Mouse (Mus musculus) intestine, embryonic 16.5 days (tissue): ENCODE measurements around the gene Slc38a8. TPM values are rescaled to one million over a fixed set of nuclear protein-coding genes. Genes with fewer than 3 reads are reported as not detected.

Source experiments
- ATAC-seq: fragments of 200-750 bp; cut with Nextera tagmentation; 2 replicates; pipeline ENCODE4 v1.8.0; 2017; ENCODE audit warnings: moderate TSS enrichment, moderate library complexity
- H3K27ac ChIP-seq: fragments of 300-500 bp; sonication (generic); 2 replicates; pipeline ENCODE4 v1.5.1; 2014; ENCODE audit warnings: mild to moderate bottlenecking, low read length
- H3K27me3 ChIP-seq: fragments of 300-500 bp; sonication (generic); replicated peaks from 2 replicates; pipeline ENCODE4 v1.6.1; 2014; ENCODE audit warnings: low read length, control low read depth, mixed read lengths; ENCODE audit not compliant: control insufficient read depth, insufficient read depth
- H3K36me3 ChIP-seq: fragments of 300-500 bp; sonication (generic); 2 replicates; pipeline ENCODE4 v1.6.1; 2014; ENCODE audit warnings: low read length, control low read depth; ENCODE audit not compliant: control insufficient read depth, insufficient read depth
- H3K4me1 ChIP-seq: fragments of 300-500 bp; sonication (generic); 2 replicates; pipeline ENCODE4 v1.6.1; 2014; ENCODE audit warnings: low read length, control low read depth, mixed read lengths; ENCODE audit not compliant: control insufficient read depth, insufficient read depth
- H3K4me2 ChIP-seq: fragments of 300-500 bp; sonication (generic); 2 replicates; pipeline ENCODE4 v1.6.1; 2014; ENCODE audit warnings: low read depth, low read length, control low read depth
- H3K4me3 ChIP-seq: fragments of 300-500 bp; sonication (generic); 2 replicates; pipeline ENCODE4 v1.5.1; 2014; ENCODE audit warnings: mild to moderate bottlenecking, low read length
- H3K9ac ChIP-seq: fragments of 300-500 bp; sonication (generic); 2 replicates; pipeline ENCODE4 v1.6.1; 2014; ENCODE audit warnings: low read depth, low read length
- H3K9me3 ChIP-seq: fragments of 300-500 bp; sonication (generic); 2 replicates; pipeline ENCODE4 v1.6.1; 2016; ENCODE audit warnings: low read length, control low read depth; ENCODE audit not compliant: control insufficient read depth
- WGBS: fragments of 180-500 bp; shearing (Covaris S2); extraction: QIAGEN DNeasy Blood & Tissue Kit; methylation state at CpG from one replicate; pipeline ENCODE4 v1.1.7; 2014; 5-methylcytosine and 5-hydroxymethylcytosine counted together
- polyA plus RNA-seq: library from polyadenylated mRNA; unstranded; fragments of >200 nt; fragmentation: Nextera tagmentation; extraction: Ambion mirVana; gene quantifications from 2 replicates; pipeline ENCODE4 v1.2.1, GENCODE M21; 2015

Gene Slc38a8
- polyA plus RNA-seq, 1 experiment from 2014 or later = 0.06 TPM

DNA sequence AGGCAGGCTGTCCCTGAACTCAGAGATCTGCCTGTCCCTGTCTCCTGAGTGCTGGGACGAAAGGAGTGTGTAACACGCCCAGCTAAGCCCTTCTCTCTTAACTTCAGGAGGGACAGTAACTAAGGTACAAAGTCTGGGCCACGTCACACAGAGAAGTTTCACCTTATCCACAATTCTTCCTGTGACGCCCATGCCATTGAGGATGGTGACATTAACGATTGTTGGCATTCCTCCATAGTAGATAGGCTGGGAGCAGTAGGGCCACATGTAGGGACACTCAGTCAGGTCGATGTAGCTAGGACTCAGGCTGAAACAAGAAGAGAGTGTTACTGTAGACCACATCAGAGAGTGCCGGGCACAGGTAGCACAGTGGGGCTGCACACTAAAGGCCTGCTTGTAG lies 27.3 kb upstream of the Slc38a8 start:
- ATAC-seq = peak; percentile 50; the same call in 1 of the 2 replicates
- Histone ChIP-seq H3K9me3 (no peaks in the 10 kb centered on the region), H3K27ac (0 out of 2 replicates have a peak overlapping the region, but pooled peaks have one; percentile 28), H3K36me3 (peaks cover 28% of the 10 kb centered on the region), H3K4me2 (no peak overlapping the region), H3K4me3 (no peak overlapping the region), H3K9ac (no peak overlapping the region), H3K4me1 (peaks cover 9% of the 10 kb centered on the region; the same call in 1 of the 2 replicates), H3K27me3 (no peaks in the 10 kb centered on the region)
- WGBS = 83% methylated on average over 7 of the region's 7 CpGs

DNA sequence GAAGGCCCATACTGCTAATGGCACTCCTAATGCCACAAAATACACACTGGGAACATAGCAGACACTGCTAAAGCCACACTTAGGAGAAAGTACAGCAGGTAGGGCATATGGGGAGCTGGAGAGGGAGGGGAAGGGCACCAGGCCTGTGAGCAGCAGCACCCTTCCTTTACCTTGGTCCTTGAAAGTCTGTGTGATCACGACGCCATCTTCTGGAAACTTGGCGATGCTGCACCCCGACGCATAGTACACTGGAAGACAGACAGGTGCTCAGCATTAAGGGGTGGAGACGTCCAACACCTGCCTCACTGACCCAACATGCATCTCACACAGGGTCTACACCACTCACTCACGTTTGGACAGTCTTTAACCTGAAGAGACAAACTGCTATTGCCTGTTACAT lies 18.6 kb upstream of the Slc38a8 start:
- Histone ChIP-seq H3K27me3 (no peaks in the 10 kb centered on the region), H3K4me2 (no peak overlapping the region), H3K9ac (no peak overlapping the region), H3K4me3 (no peak overlapping the region), H3K27ac (no peak overlapping the region), H3K4me1 (no peaks in the 10 kb centered on the region), H3K36me3 (peaks cover 39% of the 10 kb centered on the region), H3K9me3 (no peaks in the 10 kb centered on the region)
- no peak for ATAC-seq
- 69% methylated on average over 7 of the region's 7 CpGs for WGBS

DNA sequence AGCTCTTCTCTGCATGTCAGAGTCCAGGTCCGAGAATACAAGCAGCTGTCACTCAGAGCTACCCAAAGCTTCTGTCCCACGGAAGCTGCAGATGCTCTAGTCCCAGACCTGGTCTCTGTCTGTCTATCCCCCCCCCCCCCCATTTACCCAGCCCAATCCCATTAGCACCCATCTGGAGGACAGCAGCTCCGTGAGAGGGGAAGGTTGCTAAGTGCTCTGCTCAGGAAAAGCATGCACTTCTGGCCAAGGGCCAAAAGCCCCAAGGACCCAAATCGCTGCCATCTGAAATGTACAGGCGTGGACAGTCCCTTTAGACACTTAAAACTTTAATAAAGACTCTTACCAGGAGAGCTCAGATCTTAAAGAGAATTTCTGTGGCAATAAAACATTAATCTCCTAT lies 15.2 kb upstream of the Slc38a8 start:
- WGBS = 62% methylated on average over 5 of the region's 5 CpGs
- no peak for ATAC-seq
- Histone ChIP-seq H3K4me1 (no peaks in the 10 kb centered on the region), H3K4me2 (no peak overlapping the region), H3K27me3 (no peaks in the 10 kb centered on the region), H3K27ac (no peak overlapping the region), H3K4me3 (no peak overlapping the region), H3K9ac (no peak overlapping the region), H3K36me3 (peaks cover 35% of the 10 kb centered on the region), H3K9me3 (no peaks in the 10 kb centered on the region)

DNA sequence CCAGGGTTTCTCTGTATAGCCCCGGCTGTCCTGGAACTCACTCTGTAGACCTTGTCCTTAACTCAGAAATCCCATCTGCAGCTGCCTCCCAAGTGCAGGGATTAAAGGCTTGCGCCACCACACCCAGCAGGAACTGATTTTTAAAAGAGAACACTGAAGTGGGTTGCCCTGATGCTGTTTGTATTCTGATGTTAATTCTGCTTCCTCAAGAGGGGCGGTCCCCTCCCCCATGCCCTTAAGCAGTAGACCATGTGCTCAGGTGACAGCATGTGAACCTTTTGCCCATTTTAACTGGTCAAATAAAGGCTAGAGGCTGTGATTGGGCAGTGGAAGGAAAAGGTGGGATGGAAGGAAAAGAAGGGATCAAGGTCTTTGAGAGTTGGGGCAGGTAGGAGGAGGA lies 14.3 kb upstream of the Slc38a8 start:
- peaks cover 32% of the 10 kb centered on the region for H3K36me3 ChIP-seq
- H3K27me3 ChIP-seq = no peaks in the 10 kb centered on the region
- no peak for ATAC-seq
- H3K9me3 ChIP-seq = no peaks in the 10 kb centered on the region
- 80% methylated on average over 3 of the region's 3 CpGs for WGBS
- H3K4me1 ChIP-seq = no peaks in the 10 kb centered on the region
- no peak overlapping the region for H3K4me3 ChIP-seq
- no peak overlapping the region for H3K9ac ChIP-seq
- H3K4me2 ChIP-seq = no peak overlapping the region
- H3K27ac ChIP-seq = no peak overlapping the region

DNA sequence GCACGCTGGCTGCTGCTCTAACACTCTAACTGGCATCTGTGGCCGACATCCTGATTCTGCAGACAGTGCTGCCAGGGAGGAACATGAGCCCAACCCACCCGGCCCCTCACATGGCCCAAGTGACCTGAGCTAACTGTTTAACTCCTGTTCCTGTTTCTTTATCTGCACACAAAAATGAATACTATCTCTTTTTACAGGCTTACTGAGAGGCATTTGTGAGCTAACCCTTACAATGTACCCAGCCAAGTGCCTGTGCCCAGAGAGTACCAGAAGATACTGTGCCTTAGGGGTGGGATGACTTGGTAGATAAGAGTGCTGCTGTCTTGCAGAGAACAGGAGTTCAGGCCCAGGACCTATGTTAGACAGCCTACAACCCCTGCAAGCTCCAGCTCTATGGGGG lies 13.4 kb upstream of the Slc38a8 start:
- no peak overlapping the region for H3K9ac ChIP-seq
- ATAC-seq = no peak
- no peaks in the 10 kb centered on the region for H3K9me3 ChIP-seq
- H3K4me2 ChIP-seq = no peak overlapping the region
- H3K27ac ChIP-seq = no peak overlapping the region
- 86% methylated on average over 3 of the region's 3 CpGs for WGBS
- no peak overlapping the region for H3K4me3 ChIP-seq
- peaks cover 30% of the 10 kb centered on the region for H3K36me3 ChIP-seq
- H3K4me1 ChIP-seq = no peaks in the 10 kb centered on the region
- no peaks in the 10 kb centered on the region for H3K27me3 ChIP-seq

DNA sequence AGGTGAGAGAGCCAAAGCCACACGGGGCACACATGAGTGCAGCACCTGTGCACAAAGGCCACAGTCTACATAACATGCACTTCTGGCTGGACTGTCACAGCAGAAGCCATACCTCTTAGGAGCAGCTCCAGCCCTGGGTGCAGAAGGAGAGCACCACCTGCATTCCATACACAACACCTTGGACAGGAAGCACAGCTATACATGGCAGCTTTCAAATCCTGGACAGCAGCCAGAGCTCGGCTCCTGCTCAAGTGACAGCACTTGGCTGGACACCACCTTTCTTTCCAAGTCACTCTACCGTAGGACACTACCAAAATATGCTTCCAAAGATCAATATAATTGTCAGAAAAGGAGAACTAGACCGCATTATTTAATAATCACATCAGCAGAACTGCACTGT lies 11.9 kb upstream of the Slc38a8 start:
- Histone ChIP-seq H3K36me3 (peaks cover 41% of the 10 kb centered on the region), H3K9me3 (no peaks in the 10 kb centered on the region), H3K27me3 (no peaks in the 10 kb centered on the region), H3K27ac (no peak overlapping the region), H3K4me1 (no peaks in the 10 kb centered on the region), H3K9ac (no peak overlapping the region), H3K4me2 (no peak overlapping the region), H3K4me3 (no peak overlapping the region)
- no peak for ATAC-seq
- WGBS = 89% methylated on average over 4 of the region's 4 CpGs

DNA sequence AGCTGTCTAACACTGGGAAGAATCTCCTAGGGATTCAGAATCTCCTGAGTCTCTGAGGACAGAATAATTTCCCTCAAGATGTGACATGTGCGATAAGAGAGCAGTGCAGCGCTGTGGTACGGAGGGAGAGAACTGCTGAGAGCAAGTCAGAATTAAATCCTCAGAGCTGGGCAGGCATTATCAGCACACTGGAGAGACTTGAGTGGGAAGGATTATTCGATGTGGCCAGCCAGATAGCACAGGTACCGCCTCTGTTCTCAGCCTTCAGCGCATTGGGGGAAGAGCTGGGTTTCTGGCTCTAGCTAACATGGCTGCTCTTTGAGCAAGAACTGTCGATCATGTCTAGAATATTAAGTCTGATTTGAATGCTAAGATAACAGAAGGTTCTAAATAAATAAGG lies 10.2 kb upstream of the Slc38a8 start:
- Histone ChIP-seq H3K9me3 (no peaks in the 10 kb centered on the region), H3K4me1 (no peaks in the 10 kb centered on the region), H3K9ac (no peak overlapping the region), H3K27me3 (no peaks in the 10 kb centered on the region), H3K36me3 (peaks cover 36% of the 10 kb centered on the region), H3K4me3 (no peak overlapping the region), H3K27ac (no peak overlapping the region), H3K4me2 (no peak overlapping the region)
- 90% methylated on average over 7 of the region's 7 CpGs for WGBS
- ATAC-seq = no peak

DNA sequence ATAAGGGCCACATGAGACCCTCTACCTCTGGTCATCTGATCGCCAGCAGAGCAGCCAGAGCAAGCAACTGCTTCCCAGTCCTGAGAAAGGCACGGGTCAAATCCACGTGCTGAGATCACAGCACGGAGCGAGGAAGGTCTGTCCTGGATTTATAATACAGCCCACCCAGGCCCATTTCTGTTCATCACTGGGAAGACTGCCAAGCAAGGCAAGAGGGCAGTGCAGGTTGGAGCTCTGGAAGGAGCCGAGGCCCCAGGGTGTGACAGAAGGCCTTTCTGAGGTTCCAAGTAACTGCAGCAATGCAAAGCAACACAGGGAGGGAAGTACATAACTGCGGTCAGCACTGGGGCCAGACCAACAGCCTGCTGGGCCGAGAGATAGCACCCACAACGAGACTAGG lies 9.0 kb upstream of the Slc38a8 start:
- Histone ChIP-seq H3K27ac (no peak overlapping the region), H3K9ac (no peak overlapping the region), H3K36me3 (peaks cover 33% of the 10 kb centered on the region), H3K4me3 (no peak overlapping the region), H3K4me1 (no peaks in the 10 kb centered on the region), H3K9me3 (no peaks in the 10 kb centered on the region), H3K4me2 (no peak overlapping the region), H3K27me3 (no peaks in the 10 kb centered on the region)
- 85% methylated on average over 9 of the region's 9 CpGs for WGBS
- no peak for ATAC-seq

DNA sequence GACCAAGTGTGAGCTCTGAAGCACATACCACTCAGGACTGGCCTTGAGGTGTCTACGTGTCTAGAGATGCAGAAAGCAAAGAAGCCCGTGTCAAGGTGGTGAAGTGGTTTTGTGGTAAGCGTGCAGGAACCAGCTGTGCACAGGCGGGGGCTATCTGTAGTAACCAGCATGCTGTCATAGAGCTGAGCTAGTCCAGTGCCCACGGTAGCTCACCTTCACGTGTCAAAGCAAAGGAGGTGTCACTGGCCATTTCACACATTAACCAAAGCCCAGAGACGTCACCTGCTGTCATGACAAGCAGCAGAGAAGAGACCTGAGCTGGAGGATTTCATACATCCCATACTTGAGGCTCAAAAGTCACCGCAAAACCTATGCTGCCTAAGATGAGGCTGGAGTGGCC lies 4.6 kb upstream of the Slc38a8 start:
- 86% methylated on average over 8 of the region's 8 CpGs for WGBS
- Histone ChIP-seq H3K36me3 (peaks cover 19% of the 10 kb centered on the region; the same call in 1 of the 2 replicates), H3K9ac (no peak overlapping the region)

DNA sequence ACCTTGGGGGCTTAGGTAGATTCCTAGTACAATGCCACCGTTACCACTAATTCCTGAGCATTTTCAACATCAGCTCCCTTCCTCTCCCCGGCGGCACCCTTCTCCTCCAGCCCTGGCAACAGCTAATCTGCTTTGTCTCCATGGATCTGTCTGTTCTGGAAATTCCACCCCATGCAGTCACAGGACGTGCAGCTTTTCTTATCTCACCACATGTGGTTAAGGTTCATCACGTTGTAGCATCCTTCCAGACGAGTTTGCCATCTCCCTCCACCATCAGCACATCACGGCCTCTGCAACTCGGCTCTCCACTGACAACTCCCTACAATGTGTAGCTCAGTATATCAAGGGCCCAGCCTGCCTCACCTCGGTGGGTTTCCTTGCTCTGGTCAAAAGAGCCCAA lies 4.0 kb upstream of the Slc38a8 start:
- H3K27me3 ChIP-seq = no peaks in the 10 kb centered on the region; the same call in 1 of the 2 replicates
- H3K4me2 ChIP-seq = no peak overlapping the region
- H3K9me3 ChIP-seq = no peaks in the 10 kb centered on the region
- no peak for ATAC-seq
- no peak overlapping the region for H3K9ac ChIP-seq
- no peaks in the 10 kb centered on the region for H3K4me1 ChIP-seq
- no peak overlapping the region for H3K27ac ChIP-seq
- H3K4me3 ChIP-seq = no peak overlapping the region
- WGBS = 46% methylated on average over 9 of the region's 9 CpGs
- peaks cover 19% of the 10 kb centered on the region; the same call in 1 of the 2 replicates for H3K36me3 ChIP-seq

More for the DNA sequence above, 4.6 kb upstream of the Slc38a8 start:
- Histone ChIP-seq H3K27me3 (no peaks in the 10 kb centered on the region; the same call in 1 of the 2 replicates), H3K4me1 (no peaks in the 10 kb centered on the region), H3K4me3 (no peak overlapping the region), H3K4me2 (no peak overlapping the region), H3K27ac (no peak overlapping the region), H3K9me3 (no peaks in the 10 kb centered on the region)
- no peak for ATAC-seq
